Mouse (Mus musculus): ENCODE results near the gene Slc38a6.

The Slc38a6 gene

DNA sequence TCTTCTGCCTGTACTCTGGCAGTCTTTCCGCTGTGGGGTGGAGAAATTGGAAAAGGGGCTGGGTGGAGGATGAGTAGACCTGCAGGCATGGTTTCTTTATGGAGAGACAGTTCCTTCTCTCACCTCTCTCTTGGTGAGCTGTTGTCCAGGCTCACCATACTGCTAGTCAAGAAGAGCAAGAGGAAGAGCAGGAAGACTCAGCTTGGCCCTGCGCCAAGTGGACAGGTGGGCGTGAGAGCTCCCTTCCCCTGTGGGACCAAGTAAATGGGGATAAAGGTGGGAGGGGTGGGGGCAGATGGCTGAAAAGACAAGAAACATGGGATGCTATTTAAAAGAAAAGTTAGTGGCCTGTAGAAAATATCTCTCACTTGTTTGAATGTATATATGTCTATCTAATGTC, 71.2 kb downstream of the Slc38a6 start:
- no peak for DNase-seq

DNA sequence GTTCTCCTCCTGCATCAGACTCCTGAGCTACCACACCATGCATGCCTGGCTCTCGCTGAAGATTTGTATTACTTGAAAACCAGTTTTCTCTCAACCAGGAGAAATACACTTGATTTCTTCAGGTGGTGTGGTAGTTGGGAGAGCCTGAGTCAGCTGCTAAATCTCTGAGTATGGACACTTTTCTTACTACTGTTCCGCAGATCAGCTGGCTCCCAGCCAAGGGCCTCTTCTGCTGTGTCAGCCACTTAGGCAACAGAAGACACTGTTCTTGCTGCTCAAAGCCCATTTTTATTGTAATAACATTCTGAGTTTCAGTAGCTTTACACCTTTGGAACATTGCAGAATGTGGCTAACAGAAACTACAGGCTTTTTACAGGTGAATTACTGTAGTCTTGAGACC, 72.1 kb downstream of the Slc38a6 start:
- no peak for DNase-seq

DNA sequence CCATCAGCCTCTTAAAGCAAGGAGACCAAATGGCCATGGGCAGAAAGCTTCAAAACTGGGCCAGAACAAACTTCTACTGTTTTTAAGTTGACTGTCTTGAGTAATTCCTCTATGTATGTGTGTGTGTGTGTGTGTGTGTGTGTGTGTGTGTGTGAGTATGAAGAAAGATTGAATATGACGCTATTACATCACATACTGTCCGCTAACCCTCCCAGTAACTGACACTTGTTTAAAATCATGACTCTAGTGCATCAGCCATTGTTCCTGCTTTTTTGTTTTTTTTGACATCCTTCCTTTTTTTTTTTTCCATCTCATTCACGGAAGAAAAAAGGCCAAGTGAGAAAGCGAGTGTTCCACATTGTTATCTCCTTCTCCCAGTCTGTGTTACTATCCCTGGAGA, 72.9 kb downstream of the Slc38a6 start:
- DNase-seq = no peak

DNA sequence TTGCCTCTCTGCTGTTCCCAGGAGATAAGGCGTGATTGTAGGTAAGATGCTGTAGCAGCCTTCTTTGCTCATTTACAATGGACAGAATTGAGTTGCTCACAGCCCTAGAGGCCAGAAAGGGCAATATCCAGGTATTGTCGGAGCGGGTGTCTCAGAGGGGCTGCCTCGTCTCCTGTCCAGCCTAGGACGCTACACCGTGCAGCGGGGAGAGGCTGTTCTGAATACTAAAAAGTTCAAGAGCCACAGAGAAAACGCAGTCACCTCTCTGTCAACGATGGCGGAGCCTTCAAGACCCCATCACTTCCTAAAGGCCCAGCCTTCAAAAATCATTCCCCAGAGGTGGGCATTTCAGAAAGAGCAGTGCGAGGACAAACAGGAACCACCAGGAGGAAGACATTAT, 74.6 kb downstream of the Slc38a6 start:
- DNase-seq = no peak

DNA sequence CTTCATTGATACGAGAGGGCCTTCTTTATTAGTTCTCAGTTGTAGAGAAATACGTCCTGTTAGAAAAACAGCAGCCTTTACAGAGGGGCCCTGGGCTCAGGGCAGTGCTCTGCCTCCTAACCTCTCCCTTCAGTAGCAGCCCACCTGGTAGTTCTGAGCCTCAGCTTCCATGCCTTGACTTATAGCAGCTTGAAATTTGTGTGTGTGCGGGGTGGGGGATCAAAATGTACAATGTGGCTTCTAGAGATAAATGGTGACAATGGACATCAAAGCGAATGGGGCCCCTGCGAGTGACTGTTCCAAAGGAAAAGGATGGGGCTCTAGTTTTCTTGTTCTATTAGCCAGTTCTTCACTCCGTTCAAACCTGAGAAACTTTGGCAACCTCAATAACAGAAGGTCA, 76.8 kb downstream of the Slc38a6 start:
- no peak for DNase-seq

DNA sequence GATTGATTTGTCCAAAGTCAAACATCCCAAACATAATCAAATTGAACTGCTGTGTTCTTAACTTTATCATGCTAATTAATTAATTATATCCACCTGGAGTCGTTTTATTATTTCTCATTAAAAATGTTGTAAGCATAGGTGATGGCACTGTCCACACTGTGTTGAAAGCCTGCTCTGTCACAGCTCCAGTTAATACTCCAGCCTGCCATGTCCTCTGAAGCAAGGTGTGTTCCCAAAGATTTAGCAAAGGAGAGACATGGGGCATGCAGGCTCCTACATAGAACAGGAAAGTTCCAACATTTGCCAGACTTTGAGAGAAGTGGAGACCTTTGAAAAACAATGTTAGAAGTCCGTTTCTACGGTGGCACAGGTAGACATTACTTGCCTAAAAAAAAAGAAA, 77.4 kb downstream of the Slc38a6 start:
- no peak for DNase-seq

DNA sequence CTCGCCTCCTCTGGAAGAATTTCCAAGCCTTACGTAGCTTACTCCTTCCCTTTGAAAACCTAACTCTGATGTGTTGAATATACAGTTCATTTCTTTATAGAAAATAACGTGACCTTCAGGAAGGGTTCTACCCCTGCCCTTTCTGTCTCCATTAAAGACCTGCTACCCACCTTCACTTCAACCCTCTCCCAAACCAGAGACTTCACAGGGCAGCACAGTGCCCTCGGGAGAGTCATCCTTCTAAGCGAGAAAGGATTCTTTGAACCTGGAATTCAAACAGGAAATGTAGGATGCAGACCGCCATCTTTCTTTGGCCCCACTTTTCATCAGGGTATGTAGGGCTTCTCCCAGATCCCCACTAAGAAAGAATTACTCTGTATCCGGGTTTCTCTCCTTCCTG, 80.0 kb downstream of the Slc38a6 start:
- no peak for DNase-seq

DNA sequence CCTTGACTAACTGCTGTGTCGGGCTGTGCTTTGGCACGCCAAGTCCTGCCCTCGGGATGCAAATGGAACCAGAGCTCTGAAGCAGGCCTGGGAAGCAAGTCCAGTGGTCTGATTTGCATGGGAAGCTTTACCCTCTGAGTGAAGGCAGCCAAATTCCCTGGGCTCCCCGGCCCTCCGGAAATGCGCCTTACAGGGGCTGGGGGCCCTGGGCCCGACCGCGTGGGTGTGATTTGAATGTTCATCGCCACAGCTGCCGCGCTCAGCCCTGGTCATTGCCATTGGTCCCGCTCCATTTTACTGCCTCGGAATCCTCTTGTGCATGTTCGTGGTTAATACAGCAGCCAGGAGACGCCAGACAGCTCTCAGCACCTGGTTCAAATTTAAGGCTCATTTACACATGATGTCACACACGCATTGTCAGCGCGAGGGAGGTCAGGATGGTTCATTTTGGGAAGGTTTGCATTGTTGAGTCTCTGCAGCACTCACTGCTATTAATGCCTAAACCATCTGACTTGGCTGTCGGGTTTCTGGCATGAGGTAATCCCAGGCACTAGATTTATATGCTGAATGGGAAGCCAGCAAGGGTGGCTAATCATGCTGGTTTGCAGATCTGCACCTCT, 81.0 kb downstream of the Slc38a6 start:
- DNase-seq = no peak

DNA sequence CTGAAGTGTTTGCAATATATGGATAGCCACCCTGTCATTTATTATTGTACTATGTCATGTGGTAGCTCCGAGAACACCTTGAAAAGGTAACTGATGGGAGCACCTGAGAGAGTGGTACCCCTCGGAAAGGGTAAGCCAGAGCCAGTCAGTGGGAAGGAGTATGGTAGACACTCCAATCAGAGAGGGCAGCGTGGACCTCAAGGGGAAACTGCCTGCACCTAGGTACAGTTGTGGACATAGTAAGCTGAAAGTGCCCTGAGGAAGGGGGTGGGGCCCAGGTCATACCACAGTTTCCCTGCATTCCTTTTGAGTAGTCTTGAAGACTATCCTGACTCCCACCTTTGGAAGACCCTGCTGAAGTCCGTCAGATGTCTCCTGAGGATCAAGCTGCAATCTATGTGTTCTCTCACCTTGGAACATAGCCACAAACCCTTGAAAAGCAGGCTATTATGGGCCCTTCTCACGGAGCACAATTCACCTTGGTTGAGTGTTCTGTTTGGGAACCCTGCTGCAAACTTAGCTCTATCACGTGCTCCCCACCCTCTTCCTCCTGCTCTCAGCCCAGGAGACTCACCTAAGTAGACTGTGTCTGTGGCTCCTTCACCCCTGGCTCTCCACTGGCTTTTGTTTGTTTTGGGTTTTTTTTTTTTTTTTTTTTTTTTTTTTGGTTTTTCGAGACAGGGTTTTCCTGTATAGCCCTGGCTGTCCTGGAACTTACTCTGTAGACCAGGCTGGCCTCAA, 82.5 kb downstream of the Slc38a6 start:
- DNase-seq = no peak

DNA sequence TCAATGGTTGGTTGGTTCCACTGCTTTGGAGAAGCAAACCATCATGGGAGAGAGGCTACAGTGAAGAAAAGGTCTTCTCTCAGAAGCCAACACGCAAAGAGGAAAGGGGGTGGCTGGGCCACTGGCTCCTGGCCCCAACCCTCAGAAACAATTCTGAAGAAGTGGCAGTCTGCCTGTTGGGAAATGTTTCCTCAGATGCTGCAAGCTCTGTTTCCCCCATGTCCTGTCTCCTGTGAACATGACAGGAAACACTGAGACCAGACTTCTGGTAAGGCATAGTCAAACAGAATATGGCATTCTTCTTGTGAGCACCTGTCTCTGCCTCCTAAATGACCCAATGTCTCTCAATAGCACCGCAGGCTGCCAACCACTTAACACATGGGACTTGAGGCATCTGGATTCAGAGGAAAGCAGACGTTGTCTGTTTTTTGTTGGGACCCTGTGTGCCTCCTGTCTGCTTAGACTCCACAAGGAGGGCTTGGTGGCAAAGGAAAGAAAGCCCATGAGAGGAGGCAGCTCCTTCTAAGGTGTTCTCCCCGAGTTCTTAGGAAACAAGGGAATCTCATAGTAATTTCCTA, 83.9 kb downstream of the Slc38a6 start:
- DNase-seq = no peak

DNA sequence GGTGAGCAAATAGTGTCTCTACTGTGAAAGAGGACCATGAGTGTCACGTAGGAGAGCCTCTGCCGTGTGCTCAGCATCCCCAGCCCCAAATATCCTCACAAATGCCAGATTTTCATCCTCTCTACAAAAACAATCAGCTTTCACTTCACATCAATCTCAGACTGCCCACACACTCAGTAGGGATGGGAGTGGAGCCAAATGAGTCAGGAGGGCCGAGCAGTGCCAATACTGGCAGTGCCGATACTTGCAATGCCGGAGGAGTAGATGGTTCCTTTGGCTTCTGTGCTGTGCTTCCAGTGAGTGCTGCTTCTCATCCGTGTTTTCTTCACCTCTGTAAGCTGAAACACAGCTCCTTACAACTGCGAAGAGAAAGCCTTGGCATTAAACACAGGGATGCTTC, 84.6 kb downstream of the Slc38a6 start:
- DNase-seq = no peak

DNA sequence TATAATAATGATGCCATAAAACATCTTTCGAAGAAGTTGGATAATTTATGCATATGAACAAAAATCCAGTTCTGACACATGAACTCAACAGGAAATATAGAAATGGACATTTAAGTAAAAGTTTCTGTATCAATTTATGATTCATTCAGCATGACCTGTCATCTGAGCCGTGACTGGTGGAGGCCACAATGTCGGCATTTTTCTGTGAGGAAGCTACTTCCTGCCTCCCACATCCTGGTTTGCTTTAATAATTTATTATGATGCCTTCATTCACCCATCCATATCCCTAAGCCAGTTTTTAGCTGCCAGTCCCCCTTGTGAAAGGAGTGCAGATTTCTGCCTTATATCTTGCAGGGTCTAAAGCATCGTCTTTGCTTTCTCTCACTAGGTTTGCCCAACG, 91.4 kb downstream of the Slc38a6 start:
- DNase-seq = no peak

DNA sequence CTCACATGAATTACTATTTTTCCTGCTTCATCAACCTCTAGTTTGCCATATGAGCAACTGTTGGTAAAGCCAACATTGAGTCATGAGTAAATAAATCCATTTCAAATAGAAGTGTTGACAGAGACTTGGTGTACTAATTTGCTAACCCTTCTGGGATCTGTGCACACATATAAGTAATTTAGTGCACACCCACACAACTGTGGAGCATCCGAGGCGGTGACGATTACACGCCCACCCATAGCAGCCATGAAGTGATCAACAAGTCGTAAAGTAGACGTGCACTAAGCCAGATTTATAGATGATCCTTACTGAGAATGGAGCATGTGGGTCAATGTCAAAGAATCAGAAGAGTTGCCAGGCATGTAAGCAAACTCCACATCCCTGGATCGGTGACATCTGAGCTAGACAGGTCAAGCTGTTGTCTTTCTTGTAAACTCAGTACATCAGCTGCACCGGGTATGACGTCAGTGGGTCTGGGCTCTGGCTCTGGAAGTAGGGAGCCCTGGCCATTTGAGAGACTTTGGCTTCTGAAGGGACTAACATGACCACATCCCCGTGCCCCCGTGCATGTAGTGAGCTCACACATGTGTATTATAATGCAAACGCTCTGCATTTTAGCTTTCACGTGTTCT, 92.3 kb downstream of the Slc38a6 start:
- no peak for DNase-seq

DNA sequence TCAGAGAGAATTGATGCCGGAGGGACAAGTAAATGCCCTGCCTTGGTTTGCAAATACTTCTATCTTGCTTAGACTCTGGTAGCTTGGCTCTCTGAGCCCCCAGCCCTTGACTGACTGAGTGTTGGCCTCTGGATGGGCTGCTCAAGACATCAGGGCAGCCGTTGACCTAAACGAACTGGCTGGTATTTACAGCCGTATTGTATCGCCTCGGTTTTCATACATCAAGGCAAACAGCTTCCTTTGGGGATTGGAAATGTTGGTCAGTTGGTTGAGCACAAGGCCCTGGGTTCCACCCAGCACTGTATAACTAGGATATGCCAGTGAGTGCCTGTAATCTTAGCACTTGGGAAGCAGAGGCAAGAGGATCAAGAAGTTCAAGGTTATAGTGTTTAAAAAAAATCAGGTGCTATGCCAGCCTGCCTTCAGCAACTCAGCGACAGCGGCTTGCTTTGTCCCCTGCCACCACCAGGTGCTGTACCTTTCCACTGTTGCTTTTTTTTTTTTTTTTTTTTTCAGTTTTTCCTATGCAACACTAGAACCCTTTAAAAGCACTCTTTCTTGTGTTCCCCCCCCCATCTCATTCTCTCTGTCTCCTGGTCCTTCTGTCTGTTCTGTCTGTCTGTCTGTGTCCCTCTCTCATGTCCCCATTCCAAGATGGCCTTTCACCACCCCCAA, 94.2 kb downstream of the Slc38a6 start:
- DNase-seq = peak in 1 of 2 experiments; percentile 58

DNA sequence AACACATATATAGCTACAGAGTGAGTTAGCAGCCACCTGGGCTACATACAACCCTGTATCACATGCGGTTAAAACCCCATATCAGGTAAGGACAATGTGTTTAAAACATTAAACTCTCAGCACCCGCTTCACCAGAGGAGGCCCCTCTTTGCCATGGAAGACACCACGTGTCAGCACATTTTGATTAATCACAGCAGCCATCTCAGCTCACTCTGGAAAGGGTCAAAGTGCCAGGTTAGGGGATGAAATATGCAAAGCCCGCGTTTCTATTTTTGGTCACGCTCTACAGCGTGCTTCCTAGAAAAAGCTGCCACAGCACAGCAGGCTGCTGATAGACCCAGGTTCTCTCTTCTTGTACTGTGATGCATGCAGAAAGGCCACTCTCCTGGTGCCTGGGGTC, 94.9 kb downstream of the Slc38a6 start:
- DNase-seq = peak; percentile 41 to 45

DNA sequence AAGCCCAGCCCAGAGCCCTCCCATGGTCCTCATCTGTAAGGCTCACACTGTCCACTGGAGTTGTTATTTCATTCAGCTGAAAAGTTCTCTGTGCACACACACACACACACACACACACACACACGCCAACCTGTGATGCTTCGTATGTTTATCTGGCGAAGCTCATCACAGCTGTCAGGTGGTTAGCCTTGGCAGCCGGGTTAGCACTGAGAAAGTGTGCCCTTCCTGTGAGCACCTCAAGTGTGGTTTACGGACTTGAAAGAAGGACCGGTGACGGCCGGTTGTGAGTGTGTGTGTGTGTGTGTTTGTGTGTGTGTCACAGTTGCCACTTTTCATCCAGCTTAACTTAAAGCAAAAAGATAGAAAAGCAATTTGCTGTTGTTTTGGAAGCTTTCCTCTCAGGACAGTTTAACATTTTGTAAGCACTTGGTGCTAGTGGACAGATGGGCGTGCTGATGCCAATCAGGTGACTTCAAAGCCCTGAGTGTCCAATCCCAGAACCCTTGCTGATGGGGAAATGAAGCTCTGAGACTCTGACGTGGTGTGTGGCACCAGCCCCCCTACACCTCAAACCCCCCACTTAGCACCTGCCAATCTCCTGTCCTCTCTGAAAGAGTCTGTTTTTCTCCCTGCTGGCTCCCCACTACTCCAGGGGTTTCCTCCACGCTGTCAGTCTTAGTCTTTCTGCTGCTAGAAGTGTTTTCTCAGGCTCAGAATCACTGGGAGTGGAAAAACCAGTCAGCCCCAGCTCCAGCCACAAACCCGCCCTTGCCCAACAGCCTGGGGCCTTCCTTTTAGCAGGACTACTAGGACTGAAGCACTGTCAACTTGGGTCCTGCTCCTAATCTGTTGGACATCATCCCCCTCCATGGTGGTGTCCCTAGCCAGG, 96.0 kb downstream of the Slc38a6 start:
- DNase-seq = peak; percentile 75 to 88

DNA sequence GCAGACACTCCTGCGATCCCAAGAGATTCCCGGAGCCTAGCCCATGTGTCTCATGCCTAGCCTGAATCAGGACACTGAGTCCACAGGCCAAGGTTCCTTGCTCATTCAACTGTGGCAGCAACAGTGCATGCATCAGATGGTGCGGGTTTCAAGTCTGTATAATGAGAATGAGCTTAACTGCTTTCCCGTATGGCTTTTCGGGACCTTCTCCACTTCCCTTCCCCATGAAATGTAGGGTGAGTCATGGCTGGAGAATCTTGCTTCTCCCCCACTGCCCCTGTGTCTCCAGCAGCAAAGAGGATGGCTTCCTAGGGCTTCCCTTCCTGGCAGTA, 96.6 kb downstream of the Slc38a6 start:
- DNase-seq = no peak

DNA sequence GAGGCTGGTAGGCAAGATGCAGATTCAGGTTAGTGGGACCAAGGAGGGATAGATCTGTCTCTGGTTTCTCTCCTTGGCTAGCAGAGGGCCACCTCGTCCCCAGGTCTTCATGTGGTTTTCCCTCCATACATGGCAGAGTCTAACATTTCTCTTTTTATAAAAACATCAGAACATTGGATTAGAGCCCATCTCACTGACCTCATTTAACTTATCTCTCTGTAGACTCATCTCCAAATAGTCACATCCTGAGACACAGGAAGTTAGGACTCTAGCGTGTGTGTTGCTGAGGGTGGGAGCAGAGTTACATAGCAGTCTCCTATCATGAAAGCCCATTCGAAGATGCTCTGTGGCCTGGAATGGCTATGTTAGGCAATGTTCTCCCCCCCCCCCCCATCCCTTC, 97.3 kb downstream of the Slc38a6 start:
- DNase-seq = peak in 1 of 2 experiments; percentile 35

DNA sequence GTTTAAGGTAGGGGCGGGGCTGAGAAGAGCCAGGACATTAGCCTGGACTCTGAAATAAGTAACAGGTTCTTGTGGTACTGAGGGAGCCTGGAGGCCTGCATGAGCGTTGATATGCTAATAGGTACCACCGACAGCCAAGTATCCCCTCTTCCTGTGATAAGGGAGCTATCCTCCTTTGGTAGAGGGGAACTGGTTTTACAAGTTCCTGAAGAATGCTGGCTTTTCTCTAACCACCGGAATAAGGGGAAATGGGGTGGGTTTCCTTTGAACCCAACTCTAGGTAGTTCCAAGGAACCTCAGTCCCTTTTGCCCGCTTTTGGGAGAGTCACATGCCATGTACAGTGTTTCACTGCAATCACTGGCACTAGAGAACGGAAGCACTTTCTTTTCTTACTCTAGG, 98.2 kb downstream of the Slc38a6 start:
- DNase-seq = no peak

DNA sequence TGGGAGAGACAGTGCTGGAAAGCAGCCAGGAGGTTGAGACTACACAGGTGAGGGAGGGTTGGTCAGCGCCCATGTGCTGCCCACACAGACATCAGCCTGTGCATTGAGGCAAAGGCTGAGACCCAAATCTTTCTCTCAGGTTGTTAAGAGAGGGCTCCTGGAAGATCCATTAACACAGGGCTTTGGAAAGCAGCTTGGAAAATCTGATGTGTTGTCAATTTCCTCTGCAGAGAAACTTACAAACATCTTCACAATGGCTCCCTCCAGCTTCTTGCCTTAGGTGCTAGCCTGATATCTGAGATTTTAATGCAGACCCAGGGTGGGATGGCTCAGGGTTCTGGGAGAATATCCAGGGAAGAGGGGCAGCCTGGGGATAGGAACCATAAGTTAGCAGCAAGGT, 105.9 kb downstream of the Slc38a6 start:
- DNase-seq = no peak

DNA sequence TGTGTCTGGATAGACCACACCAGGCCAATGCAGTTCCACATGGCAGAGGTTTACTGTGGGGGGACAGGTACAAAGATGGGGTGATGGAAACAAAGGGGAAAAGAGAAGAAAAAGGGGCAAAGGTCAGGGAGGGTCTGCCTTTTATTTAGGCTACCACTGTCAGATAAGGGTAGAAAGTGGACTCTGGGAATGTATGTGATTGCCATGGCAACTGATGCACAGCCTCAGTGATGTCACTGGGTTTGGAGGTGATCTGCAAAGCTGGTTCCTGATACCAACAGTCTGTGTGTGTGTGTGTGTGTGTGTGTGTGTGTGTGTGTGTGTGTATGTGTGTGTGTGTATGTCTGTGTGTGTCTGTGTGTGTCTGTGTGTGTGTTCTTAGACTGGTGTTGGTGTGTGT, 106.4 kb downstream of the Slc38a6 start:
- DNase-seq = no peak

DNA sequence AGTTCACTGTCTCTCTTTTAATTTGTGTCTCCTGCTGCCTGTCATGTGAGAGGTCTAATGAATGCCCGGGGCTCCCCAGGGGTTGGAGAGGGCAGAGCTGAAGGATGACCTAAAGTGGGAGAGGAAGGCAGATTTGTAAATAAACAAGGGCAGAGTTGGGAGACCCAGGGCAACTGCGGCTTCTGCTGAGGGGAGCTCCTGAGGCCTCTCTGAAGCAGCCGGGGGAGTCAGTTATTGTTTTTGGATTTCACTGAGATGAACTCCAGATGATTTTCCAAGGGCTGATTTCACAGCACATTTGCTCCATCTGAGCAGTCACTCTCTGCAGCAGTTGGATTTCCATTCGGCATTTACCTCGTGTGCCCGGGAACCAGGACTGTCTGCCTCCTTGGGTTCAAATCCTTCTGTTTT, 107.3 kb downstream of the Slc38a6 start:
- DNase-seq = no peak

DNA sequence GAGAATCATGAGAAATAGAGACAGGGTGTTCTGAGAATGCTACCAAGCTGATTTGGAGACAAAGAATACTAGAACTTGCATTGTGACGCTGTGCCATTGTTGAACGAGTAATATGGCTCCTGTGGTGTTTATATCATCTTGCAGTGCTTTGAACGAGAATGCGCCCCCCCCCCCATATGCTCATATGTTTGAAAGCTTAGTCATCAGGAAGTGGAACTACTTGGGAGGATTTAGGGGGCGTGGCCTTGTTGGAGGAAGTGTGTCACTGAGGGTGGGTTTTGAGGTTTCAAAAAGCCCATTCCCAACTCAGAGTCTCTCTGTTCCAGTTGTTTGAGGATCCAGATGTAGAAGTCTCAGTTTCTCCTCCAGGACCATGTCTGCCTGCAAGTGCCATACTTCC, 108.0 kb downstream of the Slc38a6 start:
- DNase-seq = no peak

Measured in thymus, postnatal 36 days (tissue).